Comparison of ENCODE assay signal across 26 mouse cellular contexts in genomic region chr14:48157085-48157484, GRCm38 (mm10). TPM values are rescaled to one million over a fixed set of nuclear protein-coding genes. Genes with fewer than 3 reads are reported as not detected.
DNase-seq lines count a peak whose midpoint lies in the region; ATAC-seq lines count a peak whose summit lies in the region.
"Had no signal": no experiment of that assay in that cellular context is flagged by ENCODE, and none has a peak within 500 bp of the region (broad histone marks: within the 10 kb centered on the region; RNA-seq: fewer than 3 reads in every experiment).

No protein-coding gene starts in this region.

- peak; percentile 0 for DNase-seq in heart, adult 11 months
- no peak for DNase-seq in hindbrain, embryonic 10.5 days (ENCODE audit: low spot score)
- no peak for DNase-seq in hindbrain, embryonic 11.5 days (ENCODE audit: low spot score)
- DNase-seq in thymus, postnatal 4 days = no peak
- DNase-seq in layer of hippocampus, postnatal 25 days (ENCODE audit: extremely low spot score in 1 of 2, low spot score in 1 of 2) = no peak
- DNase-seq: adrenal gland, adult 8-10 months; adrenal gland, postnatal 14 days; adrenal gland, postnatal 36 days; B cell, adult 2 months; cerebellum, adult 2 months; cerebellum, adult 9-10 months; embryo, embryonic 11 days had no signal

- ATAC-seq in heart, embryonic 11.5 days (replicated peaks; ENCODE audit: insufficient number of reproducible peaks, low FRiP score, low TSS enrichment) = no peak
- no peak for ATAC-seq in hindbrain, embryonic 11.5 days (ENCODE audit: low FRiP score)
- ATAC-seq in common myeloid progenitor, adult 5-6 weeks (replicated peaks; ENCODE audit: low read depth, poor library complexity, severe bottlenecking) = 0 out of 2 replicates have a peak, but pooled peaks have one; percentile 32
- ATAC-seq in megakaryocyte, adult 5-6 weeks (ENCODE audit: poor library complexity, severe bottlenecking) = peak; percentile 72
- ATAC-seq: activated CD4-positive, CD25-positive, alpha-beta regulatory T cell, adult 4 months; CD4-positive, CD25-positive, alpha-beta regulatory T cell, adult 4 months; forebrain, embryonic 14.5 days; Patski had no signal

- WGBS in heart, embryonic 11.5 days (ENCODE audit: insufficient replicate concordance) = 83% methylated on average over 3 of the region's 3 CpGs
- 72% methylated on average over 3 of the region's 3 CpGs for WGBS in hindbrain, embryonic 10.5 days
- WGBS in hindbrain, embryonic 11.5 days = 88% methylated on average over 3 of the region's 3 CpGs

- no peaks in the 10 kb centered on the region for H3K27me3 ChIP-seq in heart, embryonic 11.5 days (ENCODE audit: control insufficient read depth, insufficient read depth, low read length)
- no peaks in the 10 kb centered on the region for H3K27me3 ChIP-seq in hindbrain, embryonic 10.5 days (ENCODE audit: insufficient read depth, poor library complexity, severe bottlenecking)
- H3K27me3 ChIP-seq in hindbrain, embryonic 11.5 days (ENCODE audit: control insufficient read depth, insufficient read depth, low read length) = no peaks in the 10 kb centered on the region
- H3K27me3 ChIP-seq: CH12.LX; embryonic facial prominence, embryonic 13.5 days; embryonic facial prominence, embryonic 15.5 days; forebrain, embryonic 12.5 days; Patski had no signal

- no peak overlapping the region for H3K4me2 ChIP-seq in heart, embryonic 11.5 days
- H3K4me2 ChIP-seq in hindbrain, embryonic 11.5 days (replicated peaks; ENCODE audit: low read depth, low read length) = no peak overlapping the region
- H3K4me2 ChIP-seq: embryonic facial prominence, embryonic 13.5 days; embryonic facial prominence, embryonic 15.5 days; forebrain, embryonic 12.5 days had no signal

- no peak overlapping the region for H3K27ac ChIP-seq in heart, embryonic 11.5 days (ENCODE audit: low read depth, low read length)
- 0 out of 2 replicates have a peak overlapping the region, but pooled peaks have one; percentile 8 for H3K27ac ChIP-seq in hindbrain, embryonic 10.5 days
- no peak overlapping the region for H3K27ac ChIP-seq in hindbrain, embryonic 11.5 days (ENCODE audit: low read depth, low read length)
- H3K27ac ChIP-seq: embryonic facial prominence, embryonic 13.5 days; embryonic facial prominence, embryonic 15.5 days; forebrain, embryonic 10.5 days; forebrain, embryonic 12.5 days had no signal

- H3K9me3 ChIP-seq in heart, embryonic 11.5 days (replicated peaks; ENCODE audit: control insufficient read depth, low read length) = no peaks in the 10 kb centered on the region
- H3K9me3 ChIP-seq in hindbrain, embryonic 10.5 days = 0 out of 2 replicates have a peak, but pooled peaks cover 6% of the 10 kb centered on the region
- H3K9me3 ChIP-seq in hindbrain, embryonic 11.5 days (ENCODE audit: control insufficient read depth, low read length) = no peaks in the 10 kb centered on the region
- H3K9me3 ChIP-seq: embryonic facial prominence, embryonic 13.5 days; embryonic facial prominence, embryonic 15.5 days; forebrain, embryonic 12.5 days; G1E had no signal

- H3K4me3 ChIP-seq in heart, embryonic 11.5 days (ENCODE audit: low read depth, low read length) = no peak overlapping the region
- no peak overlapping the region for H3K4me3 ChIP-seq in hindbrain, embryonic 10.5 days
- H3K4me3 ChIP-seq in hindbrain, embryonic 11.5 days (ENCODE audit: low read depth, low read length) = no peak overlapping the region
- H3K4me3 ChIP-seq: embryonic facial prominence, embryonic 13.5 days; embryonic facial prominence, embryonic 15.5 days; erythroblast, embryonic 14.5 days; forebrain, embryonic 10.5 days; forebrain, embryonic 12.5 days had no signal

- no peaks in the 10 kb centered on the region for H3K36me3 ChIP-seq in heart, embryonic 11.5 days (ENCODE audit: control insufficient read depth, insufficient read depth, low read length)
- H3K36me3 ChIP-seq in hindbrain, embryonic 10.5 days = peaks cover 20% of the 10 kb centered on the region
- no peaks in the 10 kb centered on the region for H3K36me3 ChIP-seq in hindbrain, embryonic 11.5 days (ENCODE audit: control insufficient read depth, insufficient read depth, low read length)
- H3K36me3 ChIP-seq: embryonic facial prominence, embryonic 15.5 days; G1E had no signal

- H3K9ac ChIP-seq in heart, embryonic 11.5 days (ENCODE audit: low read depth, low read length) = no peak overlapping the region
- no peak overlapping the region for H3K9ac ChIP-seq in hindbrain, embryonic 11.5 days (ENCODE audit: low read depth, low read length)
- H3K9ac ChIP-seq: embryonic facial prominence, embryonic 13.5 days; embryonic facial prominence, embryonic 15.5 days; forebrain, embryonic 12.5 days had no signal

- H3K4me1 ChIP-seq in heart, embryonic 11.5 days (ENCODE audit: control insufficient read depth, insufficient read depth, low read length) = no peaks in the 10 kb centered on the region
- H3K4me1 ChIP-seq in hindbrain, embryonic 10.5 days (replicated peaks) = peaks cover 28% of the 10 kb centered on the region
- H3K4me1 ChIP-seq in hindbrain, embryonic 11.5 days (replicated peaks; ENCODE audit: control insufficient read depth, insufficient read depth, low read length) = no peaks in the 10 kb centered on the region
- H3K4me1 ChIP-seq: forebrain, embryonic 12.5 days had no signal

RNA-seq across cellular contexts. Expression of gene Peli2, which starts 36.5 kb away (rescaled TPM):
- 4.0 TPM in 2 replicates for polyA plus RNA-seq in heart, embryonic 11.5 days (2014; fragmentation: Nextera tagmentation; extraction: Ambion mirVana)
- 16.0 and 16.9 TPM in 2 replicates for polyA plus RNA-seq in hindbrain, embryonic 10.5 days (2016; fragmentation: Nextera tagmentation; extraction: Ambion mirVana)
- 17.3 and 17.6 TPM in 2 replicates for polyA plus RNA-seq in hindbrain, embryonic 11.5 days (2014; fragmentation: Nextera tagmentation; extraction: Ambion mirVana)
- 8.6 and 15.1 TPM in 2 replicates for total RNA-seq in common myeloid progenitor, adult 5-6 weeks (2017)
- total RNA-seq in megakaryocyte, adult 5-6 weeks (2015) = 9.6 and 9.7 TPM in 2 replicates
- 5.7 and 7.6 TPM in 2 replicates for total RNA-seq in megakaryocyte, adult 5-6 weeks (2017)
- 10 to 100 TPM; 17.6 to 28.2 TPM for total RNA-seq in layer of hippocampus, postnatal 25 days (2021)
- total RNA-seq: CH12.LX had no signal
- polyA plus RNA-seq: erythroblast, embryonic 14.5 days; G1E had no signal

Comparison
In these comparisons a context has a peak if more than half of its experiments do, and no peak if none do; other contexts are left out.
1. ATAC-seq: peak in common myeloid progenitor, adult 5-6 weeks (single experiment) and megakaryocyte, adult 5-6 weeks (single experiment); none in heart, embryonic 11.5 days (single experiment) and hindbrain, embryonic 11.5 days (single experiment).